Mouse (Mus musculus): Measurements from ENCODE around the gene Nek1.
"Not testable (repeated sequence)": the region's sequence is repeated elsewhere in the genome, so short reads cannot be mapped to it uniquely, and the experiment has no call there.

Nek1 gene

DNA sequence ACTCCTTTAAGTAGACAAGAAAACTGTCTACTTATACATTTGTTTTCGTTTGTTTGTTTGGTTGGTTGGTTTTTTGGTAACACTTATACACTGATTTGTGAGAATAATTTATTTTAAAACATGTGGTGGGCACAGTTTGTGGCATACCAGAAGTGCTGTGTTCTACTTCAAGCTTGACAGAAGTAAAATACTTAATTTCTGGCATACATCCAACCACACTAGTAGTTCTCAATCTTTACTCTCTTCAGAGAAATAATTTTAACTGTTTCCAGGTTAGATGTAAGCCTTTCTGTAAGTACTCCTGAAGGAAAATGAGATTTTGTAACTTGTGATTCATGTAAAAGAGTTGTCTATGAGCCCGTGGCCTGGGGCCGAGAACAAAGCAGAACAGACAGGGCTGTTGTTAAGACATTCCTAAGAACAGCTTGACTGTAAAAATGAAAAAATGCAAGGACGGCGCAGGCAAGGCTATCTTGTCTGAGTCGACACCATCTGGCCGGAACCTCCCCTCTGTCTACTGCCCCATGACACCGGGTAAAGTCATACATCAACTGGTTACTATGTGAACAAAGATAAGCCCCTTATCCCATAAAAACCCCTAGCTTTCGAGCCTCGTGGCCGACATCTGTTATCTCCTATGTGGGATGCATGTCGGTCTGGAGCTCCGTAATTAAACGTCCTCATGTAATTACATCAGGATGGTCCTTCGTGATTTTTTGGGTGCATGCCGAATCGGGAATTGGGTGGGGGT, 8.6 kb upstream of the Nek1 start:
- not testable (repeated sequence) for DNase-seq (ENCODE audit: extremely low read depth, low read depth)

DNA sequence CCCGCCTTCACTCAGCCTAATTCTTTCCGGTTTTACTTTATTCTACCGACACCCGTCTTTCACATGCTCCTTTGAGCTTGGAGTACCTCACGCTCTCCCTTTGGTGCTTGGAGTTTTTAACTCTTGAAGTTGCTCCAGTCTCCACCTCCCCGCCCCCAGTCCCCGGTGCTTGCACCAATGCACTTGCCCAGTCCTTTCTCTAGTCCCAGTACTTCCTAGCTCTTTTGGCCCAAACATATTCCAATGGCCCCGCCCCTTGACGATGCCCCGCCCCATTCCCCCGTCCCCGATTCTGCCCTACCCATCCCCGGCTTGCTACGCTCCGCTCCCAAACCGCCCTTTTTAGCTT, 460 bp upstream of the Nek1 start:
- DNase-seq (ENCODE audit: extremely low read depth, low read depth): peak; percentile 76

GRCm38 (mm10) chr8:60993639-60993986, 618 bp downstream of the Nek1 start:
- no peak for DNase-seq (ENCODE audit: extremely low read depth, low read depth)

DNA sequence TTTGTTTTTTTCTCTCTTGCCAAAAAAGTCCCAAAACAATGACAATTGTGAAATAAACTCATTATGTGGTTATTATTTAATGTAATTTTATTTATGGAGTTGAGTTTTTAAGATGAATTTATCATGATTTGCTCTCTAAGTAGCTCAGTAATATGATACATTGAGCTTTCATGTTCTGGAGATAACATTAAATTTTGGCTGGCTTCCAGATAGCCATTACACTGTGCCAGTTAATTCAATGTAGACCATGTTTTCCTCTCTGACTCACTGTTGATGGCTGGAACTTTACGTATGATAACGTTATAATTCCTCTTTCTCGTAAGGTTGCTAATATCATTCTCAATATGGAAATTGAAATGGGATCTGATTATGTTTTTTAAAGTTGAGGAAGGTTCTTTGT, 3.5 kb downstream of the Nek1 start:
- no peak for DNase-seq (ENCODE audit: extremely low read depth, low read depth)

DNA sequence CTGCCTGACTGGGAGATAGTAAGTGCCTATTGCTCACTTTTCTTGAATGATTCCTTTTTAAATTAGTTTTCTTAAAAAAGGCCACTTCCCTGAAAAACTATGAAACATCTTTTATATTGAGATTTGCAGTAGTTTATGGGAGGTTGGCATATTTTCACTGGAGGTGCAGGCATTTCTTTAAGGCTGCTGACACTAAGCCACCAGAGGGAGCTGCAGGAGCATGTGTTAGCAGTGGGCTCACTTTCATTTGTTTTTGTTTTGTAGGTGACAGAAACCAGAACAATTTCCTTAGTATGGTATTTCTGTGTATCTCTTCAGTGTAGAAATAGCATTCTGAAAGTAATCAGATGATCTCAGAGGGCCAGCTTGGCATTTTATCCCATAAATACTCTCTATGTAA, 49.0 kb downstream of the Nek1 start:
- DNase-seq (ENCODE audit: extremely low read depth, low read depth): peak; percentile 21

- DNase-seq (ENCODE audit: extremely low read depth, low read depth): no peak
Observed at GRCm38 (mm10) chr8:61043874-61044273, 50.9 kb downstream of the Nek1 start.

DNA sequence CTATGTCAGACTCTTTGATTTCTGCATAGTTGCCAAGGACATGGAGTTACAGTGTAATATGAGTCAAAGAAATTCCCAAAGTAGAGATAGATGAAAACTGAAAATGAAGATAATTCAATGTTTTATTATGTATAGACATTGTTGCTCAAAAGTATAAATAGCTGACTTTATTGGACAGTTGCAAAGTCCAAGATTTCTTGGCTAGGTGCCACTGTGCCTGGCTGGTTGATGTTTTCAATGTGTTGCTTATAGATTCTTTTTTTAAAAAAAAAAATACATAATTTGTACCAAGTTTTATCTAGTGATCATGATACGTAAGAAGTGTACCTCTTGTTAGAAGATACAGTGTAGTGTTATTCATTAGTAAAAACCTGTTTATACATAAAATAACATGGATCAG, 53.8 kb downstream of the Nek1 start:
- no peak for DNase-seq (ENCODE audit: extremely low read depth, low read depth)

- no peak for DNase-seq (ENCODE audit: extremely low read depth, low read depth)
Observed at GRCm38 (mm10) chr8:61053017-61053416, 60.0 kb downstream of the Nek1 start.

DNA sequence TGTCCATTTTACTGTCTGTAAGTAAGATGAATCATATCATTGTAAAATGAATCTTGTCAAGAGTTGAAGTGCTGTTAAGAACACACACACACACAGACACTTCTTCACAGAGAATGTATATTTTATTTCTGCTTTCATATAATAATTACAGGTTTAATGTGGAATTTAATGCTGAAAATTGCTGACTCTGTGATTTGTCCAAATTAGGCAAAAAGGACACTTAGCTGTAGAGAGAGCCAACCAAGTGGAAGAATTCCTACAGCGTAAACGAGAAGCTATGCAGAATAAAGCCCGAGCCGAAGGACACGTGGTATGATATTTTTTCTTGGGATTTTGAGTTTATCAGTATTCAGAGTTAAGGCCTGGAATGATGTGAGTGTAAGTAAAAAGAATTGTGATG, 61.3 kb downstream of the Nek1 start:
- no peak for DNase-seq (ENCODE audit: extremely low read depth, low read depth)

DNA sequence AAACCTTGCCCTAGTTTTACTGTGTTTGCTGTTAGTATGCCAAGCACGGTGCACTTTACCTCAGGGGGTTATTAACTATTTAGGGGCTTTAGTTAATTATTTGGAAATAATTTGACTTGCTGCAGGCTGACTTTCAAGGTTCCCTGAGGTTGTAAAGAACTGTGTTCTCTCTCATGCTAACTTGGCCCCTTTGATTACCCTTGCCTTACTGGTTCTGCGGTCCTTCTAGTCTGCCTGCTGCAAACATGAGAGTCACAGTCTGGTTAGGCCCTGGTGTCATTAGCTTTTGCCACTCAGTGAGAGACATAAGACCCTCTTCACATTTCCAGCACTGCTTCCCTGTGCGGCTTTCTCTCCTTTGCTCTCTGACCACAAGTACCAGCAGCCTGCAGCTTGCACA, 64.0 kb downstream of the Nek1 start:
- no peak for DNase-seq (ENCODE audit: extremely low read depth, low read depth)

DNA sequence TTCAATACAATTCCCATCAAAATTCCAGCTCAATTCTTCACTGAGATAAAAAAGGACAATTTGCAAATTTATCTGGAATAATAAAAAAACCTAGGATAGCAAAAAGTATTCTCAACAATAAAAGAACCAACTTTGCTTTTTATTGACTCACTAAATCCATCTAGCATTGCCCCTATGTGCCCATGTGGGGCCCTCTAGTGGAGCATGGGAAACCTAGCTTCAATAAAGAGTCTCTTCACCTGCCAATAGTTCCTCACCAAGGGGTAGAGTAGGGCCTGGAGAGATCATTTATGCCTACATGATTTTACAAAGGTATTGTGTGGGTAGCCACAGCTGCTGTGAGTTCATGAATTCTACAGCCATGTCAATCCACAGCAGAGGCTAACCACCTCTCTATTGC, 66.1 kb downstream of the Nek1 start:
- DNase-seq (ENCODE audit: extremely low read depth, low read depth): peak; percentile 9

GRCm38 (mm10) chr8:61060412-61060811, 67.4 kb downstream of the Nek1 start:
- DNase-seq (ENCODE audit: extremely low read depth, low read depth): peak; percentile 3

GRCm38 (mm10) chr8:61075059-61075458, 82.1 kb downstream of the Nek1 start:
- no peak for DNase-seq (ENCODE audit: extremely low read depth, low read depth)

DNA sequence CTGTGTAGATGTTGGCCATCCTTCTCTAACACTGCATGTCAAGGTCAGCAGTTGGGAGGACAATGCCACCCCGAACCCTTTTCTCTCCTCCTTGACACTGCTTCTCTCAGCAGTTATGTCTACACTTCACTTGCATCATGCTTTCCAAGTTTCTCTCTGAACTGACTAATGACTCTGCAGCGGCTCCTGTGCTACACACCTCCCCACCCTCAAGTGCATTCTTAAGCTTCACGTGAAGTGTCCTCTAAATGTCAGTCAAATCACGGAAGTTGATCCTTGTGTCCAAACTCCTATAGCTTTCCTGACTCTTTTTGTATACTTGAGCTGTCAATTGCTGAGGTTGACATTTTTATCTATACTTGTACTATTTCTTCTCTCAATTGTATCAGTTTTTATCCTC, 117.5 kb downstream of the Nek1 start:
- no peak for DNase-seq (ENCODE audit: extremely low read depth, low read depth)

- no peak for DNase-seq (ENCODE audit: extremely low read depth, low read depth)
Observed at GRCm38 (mm10) chr8:61111940-61112339, 118.9 kb downstream of the Nek1 start.

GRCm38 (mm10) chr8:61121631-61122030, 128.6 kb downstream of the Nek1 start:
- DNase-seq (ENCODE audit: extremely low read depth, low read depth): no peak

DNA sequence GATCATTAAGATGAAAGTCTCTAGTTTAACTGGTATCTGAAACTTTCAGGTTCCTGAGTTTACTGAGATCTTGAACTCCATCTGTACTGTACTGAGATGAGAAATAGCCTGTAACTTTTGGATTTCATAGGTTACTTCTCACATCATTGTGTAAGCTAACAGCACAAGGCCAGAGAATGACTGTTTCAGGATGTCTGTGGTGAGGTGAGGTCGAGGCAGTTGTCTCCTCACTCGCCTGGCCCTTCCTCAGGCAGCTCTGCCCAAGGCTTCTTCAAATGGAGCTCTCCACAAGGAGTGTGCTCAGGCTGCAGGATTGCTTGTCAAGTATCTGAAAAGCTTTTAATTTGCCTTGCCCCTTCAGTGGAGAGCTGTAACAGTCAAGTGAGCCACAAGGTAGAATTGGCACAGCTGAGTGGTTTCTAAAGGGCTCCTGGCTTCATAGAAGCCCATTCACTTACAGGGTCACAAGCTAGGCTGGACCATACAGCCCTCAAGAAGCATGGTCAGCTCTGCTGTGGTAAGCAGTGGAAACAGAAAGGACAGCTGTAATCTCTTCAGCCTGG, 134.4 kb downstream of the Nek1 start:
- DNase-seq (ENCODE audit: extremely low read depth, low read depth): no peak

GRCm38 (mm10) chr8:61132561-61133134, 139.7 kb downstream of the Nek1 start:
- DNase-seq (ENCODE audit: extremely low read depth, low read depth): no peak

DNA sequence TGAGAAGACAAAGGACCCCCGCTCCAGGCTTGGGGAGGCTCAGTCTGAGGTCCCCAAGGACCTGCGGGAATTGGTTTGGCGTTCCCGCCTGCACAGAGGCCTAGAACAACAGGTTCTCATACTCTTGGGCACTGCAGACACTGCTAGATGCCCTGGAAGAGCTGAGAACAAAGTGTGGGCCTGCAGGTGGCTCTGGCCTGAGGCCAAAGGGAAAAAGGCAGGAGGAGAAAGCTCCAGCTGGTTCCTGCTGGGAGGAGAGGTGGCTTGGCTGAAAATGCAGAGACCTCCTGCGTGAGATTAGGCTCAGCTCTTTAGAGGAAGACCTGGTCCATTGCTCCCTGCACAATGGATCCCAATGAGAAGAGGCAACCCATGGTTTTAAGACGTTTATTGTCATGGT, 148.9 kb downstream of the Nek1 start:
- DNase-seq (ENCODE audit: extremely low read depth, low read depth): no peak

GRCm38 (mm10) chr8:61142302-61142701, 149.3 kb downstream of the Nek1 start:
- no peak for DNase-seq (ENCODE audit: extremely low read depth, low read depth)

DNA sequence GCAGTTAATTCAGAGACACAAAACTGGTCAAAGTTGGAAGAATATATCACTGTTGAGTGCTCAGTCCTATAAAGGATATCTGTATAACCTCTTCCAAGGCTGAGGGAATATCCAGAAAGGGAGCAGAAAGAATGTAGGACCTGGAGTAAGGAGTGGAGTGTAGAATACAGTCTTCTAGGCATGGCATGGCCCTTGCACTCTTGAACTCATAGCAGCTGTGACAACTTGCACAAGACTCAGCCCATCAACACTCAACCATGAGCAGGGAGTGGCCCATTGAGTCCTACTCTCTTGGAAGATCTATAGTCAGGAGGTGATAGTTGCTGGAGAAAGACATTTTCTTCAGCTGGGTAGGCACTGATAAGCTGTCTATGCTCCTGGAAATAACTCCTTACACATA, 149.8 kb downstream of the Nek1 start:
- DNase-seq (ENCODE audit: extremely low read depth, low read depth): no peak

GRCm38 (mm10) chr8:61148728-61149127, 155.7 kb downstream of the Nek1 start:
- DNase-seq (ENCODE audit: extremely low read depth, low read depth): no peak

DNA sequence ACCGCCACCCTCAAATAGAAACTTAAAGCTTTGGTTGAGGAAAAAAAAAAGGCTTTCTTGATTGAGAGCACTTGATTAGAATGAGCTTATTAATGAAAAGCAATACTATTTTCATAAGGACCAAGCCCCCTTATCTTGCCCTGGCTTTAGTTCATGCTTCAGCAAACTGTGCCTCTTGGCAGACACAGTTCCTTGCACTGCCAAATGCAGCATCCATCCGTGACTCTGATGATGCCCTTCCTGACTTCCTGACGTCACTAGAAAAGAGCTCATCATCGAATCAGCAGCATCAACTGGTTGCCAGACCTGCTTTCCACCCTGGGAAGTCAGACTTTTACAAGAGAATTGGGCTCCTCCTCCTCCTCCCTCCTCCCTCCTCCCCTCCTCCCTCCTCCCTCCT, 157.6 kb downstream of the Nek1 start:
- DNase-seq (ENCODE audit: extremely low read depth, low read depth): no peak

Data from MEL-GATA-1-ER (cell line).